Mouse (Mus musculus) T-cell, adult 2 months (primary cell): Measurements from ENCODE around the gene Btbd11.
"Not testable (repeated sequence)": the region's sequence is repeated elsewhere in the genome, so short reads cannot be mapped to it uniquely, and the experiment has no call there.

Source experiments
- DNase-seq: peaks from one replicate; pipeline ENCODE4 v3.0.0; 2022; ENCODE audit warnings: low spot score

Gene Btbd11

DNA sequence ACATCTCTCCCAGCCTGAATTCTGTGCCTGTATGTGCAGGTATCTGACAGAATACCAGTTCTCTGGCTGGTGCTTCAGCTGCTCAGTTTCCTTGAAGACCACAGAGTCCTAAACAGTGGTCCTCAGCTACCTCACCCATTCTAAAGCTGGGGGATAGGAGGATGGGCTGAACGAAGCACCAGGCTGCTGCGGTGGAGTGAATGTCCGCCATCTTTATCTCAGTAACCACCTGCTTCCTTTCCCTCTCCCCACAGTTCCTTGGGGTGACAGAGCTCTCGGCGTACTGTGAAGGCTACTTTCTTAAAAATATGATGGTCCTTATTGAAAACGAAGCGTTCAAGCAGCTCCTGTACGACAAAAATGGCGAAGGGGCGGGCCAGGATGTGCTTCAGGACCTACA is 271.3 kb downstream of the Btbd11 start:
- DNase-seq = no peak

DNA sequence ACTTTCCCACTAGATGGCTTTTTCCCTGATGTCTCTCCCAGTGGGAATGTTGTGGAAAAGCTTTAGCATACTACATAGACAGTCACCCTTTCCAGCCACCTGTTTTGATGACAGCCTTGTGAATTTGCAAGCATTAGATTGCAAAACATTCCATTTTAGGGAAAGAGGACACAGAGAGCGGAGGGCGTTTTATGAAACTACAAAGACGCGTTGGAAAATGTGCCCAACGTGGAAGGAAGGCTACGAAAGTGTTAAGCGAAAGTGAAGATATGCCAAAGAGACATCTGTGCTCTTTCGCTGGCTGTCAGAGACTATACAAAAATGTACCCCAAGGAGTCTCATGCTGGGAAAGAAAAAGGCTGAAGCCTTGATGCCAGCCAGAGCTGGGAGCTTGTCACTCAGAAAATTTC is 286.9 kb downstream of the Btbd11 start:
- DNase-seq = no peak

DNA sequence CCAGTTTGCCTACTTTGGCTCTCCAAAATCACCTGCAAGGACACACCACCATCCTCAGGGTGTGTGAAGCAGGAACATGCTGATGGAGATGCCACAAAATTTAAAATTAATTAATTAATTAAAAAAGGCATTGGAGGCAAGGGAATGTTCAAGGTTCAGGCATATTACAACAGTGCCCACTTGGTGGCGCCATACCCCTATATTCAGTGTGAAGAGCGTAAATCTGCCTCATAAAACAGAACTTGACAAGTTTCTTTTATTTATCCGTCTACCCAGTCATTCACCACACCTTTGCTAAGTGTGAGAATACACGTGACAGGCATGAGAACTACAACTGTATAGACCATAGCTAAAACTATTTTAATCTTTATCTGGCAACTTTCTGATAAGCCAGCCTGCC is 292.0 kb downstream of the Btbd11 start:
- DNase-seq = no peak

- DNase-seq = no peak
These were observed 295.8 kb downstream of the Btbd11 start for GRCm38 (mm10) chr10:85682446-85682845.

DNA sequence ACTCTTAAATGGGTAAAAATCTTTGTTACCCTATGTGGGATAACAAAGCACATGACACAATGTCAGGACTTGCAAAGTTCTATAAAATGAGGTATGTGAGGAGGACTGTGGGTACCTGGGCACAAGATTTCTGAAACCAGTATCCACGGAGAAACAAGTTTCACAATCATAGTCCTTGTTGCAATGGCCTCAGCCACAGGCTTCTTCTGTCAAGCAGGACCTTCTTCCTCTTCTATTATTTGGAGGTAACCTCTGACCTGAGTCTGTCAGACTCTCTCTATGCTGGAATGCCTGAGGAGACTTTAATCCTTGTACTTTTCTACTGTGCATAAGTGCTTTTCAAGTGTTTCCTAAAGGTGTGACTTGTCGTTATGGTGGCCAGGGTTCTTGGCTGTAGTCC is 307.8 kb downstream of the Btbd11 start:
- not testable (repeated sequence) for DNase-seq

DNA sequence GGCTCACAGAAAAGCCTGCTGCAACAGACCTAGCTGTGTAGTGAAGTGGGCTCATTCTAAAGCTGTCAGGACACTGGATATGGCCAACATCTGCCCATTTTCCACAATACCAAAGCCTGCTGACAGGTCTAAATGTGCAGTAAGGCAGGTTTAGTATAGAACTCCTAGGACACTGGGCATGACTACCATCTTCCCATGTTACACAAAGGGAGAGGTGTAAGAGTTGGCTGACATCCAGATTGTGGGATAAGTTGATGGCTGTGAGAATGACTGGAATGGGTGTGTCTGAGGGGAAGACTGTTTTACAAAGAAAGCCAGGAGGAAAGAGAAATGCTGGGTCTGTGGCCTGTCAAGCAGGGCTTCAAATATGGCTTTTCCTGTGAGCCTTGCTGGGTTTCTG is 313.1 kb downstream of the Btbd11 start:
- no peak for DNase-seq

DNA sequence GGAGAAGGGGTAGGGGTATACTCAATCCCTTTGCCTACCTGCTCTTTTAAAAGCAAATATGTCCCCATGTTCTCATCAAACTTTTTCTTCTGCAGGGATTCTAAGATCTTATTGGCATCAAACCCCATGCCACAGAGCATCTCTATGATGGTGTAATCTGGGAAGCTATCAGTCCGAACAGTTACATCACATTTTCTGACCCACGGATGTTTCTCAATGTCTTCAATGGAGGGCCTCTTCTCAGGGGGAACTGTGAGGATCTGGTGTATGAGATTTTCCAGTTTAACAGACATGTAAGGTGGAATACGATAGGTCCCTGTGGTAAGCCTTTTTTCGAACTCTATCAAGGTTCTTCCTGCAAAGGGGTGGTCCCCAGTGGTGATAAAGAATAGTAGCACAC is 323.2 kb downstream of the Btbd11 start:
- DNase-seq = not testable (repeated sequence)
